Mouse (Mus musculus): ENCODE data around the gene Eml3. TPM values are rescaled to one million over a fixed set of nuclear protein-coding genes. Genes with fewer than 3 reads are reported as not detected.

The Eml3 gene
- polyA plus RNA-seq, 1 experiment from 2014 or later = 7.8 TPM

DNA sequence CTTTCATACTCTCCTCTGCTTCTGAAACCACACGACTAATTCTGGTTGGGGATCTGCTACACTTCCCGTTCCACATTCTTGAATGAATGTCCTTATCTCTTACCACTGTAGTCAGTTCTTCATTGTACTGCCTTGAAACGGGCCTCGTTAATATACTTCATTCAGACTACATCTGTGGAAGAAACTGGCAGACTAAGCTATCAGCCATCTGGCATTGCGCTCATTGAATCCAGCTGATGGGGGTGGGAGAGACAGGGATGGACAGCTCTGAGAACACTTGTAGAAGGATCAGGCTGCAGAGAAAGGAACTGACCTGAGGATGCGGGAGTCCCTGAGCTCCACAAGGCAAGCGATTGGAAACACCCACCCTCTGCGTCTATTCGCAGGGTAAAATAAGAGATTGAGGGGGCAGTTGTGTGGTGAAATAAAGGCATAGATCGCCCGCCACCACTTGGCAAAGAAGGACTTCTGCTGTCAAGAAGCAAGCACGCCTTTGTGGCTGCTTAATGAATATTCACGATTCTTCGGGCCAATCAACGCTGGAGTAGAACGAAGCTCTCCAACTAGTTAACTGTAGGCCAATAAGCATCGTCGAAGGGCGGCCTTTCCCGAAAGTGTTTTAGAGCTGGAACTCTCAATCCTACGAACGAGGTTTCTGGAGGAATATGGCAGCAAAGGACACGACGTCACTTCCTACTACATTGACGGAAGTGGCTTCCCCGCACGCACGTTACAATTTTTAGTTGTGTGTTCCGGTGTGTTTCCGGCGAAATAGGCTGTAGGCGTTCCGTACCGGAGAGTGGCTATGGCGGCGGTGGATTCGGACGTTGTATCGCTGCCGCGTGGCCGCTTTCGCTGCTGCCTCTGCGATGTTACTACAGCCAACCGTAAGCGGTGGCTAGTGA, 24.0 kb downstream of the Eml3 start, which contains the start of gene Tut1:
Gene Tut1, plus strand, starts transcription at position 713 of the 905 bp plus-strand sequence.
- Histone ChIP-seq H3K9ac (ENCODE audit: low read depth, low read length) (peak within 1 kb of the TSS; percentile 64), H3K36me3 (ENCODE audit: control insufficient read depth, insufficient read depth, low read length) (peaks cover 6% of the 10 kb centered on the region; the same call in 1 of the 2 replicates), H3K4me2 (replicated peaks; ENCODE audit: low read depth, low read length) (peak within 1 kb of the TSS; percentile 68), H3K27ac (ENCODE audit: low read depth, low read length) (peak within 1 kb of the TSS; percentile 78), H3K4me1 (replicated peaks; ENCODE audit: control insufficient read depth, insufficient read depth, low read length) (peaks cover 6% of the 10 kb centered on the region; the same call in 1 of the 2 replicates), H3K4me3 (ENCODE audit: low read depth, low read length) (peak within 1 kb of the TSS; percentile 55), H3K9me3 (ENCODE audit: control insufficient read depth, low read length) (no peaks in the 10 kb centered on the region), H3K27me3 (ENCODE audit: control insufficient read depth, insufficient read depth, low read length) (no peaks in the 10 kb centered on the region)
- DNase-seq (ENCODE audit: low spot score) (peak; percentile 95), ATAC-seq (ENCODE audit: low FRiP score) (peak; percentile 96)
- 5% methylated on average over 46 of the region's 46 CpGs for WGBS

DNA sequence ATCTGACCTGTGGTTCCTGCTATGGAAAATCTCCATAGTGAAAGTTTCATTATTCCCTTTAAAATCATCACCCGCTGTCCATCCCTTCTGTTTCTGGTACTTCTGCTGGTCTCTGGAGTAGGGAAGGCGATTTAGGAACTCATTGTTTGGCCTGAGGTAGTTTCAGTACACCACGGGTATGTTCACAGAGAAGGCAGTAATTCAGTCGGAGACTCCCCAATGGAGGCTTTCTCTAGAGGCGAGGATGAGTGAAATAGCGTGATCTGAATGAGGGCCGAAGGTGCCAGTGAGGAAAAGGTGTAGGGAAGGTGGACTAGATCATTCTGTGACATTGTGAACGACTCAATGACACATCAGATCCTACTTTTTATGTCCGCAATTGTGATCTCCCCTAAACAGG, 24.8 kb downstream of the Eml3 start:
- Histone ChIP-seq H3K27ac (ENCODE audit: low read depth, low read length) (0 out of 2 replicates have a peak overlapping the region, but pooled peaks have one; percentile 78), H3K4me2 (replicated peaks; ENCODE audit: low read depth, low read length) (peak overlapping the region; percentile 68), H3K4me3 (ENCODE audit: low read depth, low read length) (peak overlapping the region; percentile 55), H3K27me3 (ENCODE audit: control insufficient read depth, insufficient read depth, low read length) (no peaks in the 10 kb centered on the region), H3K9ac (ENCODE audit: low read depth, low read length) (peak overlapping the region; percentile 64), H3K36me3 (ENCODE audit: control insufficient read depth, insufficient read depth, low read length) (peaks cover 7% of the 10 kb centered on the region; the same call in 1 of the 2 replicates), H3K9me3 (ENCODE audit: control insufficient read depth, low read length) (no peaks in the 10 kb centered on the region), H3K4me1 (replicated peaks; ENCODE audit: control insufficient read depth, insufficient read depth, low read length) (peaks cover 6% of the 10 kb centered on the region; the same call in 1 of the 2 replicates)
- WGBS = 13% methylated on average over 9 of the region's 9 CpGs
- DNase-seq (ENCODE audit: low spot score) = no peak
- no peak for ATAC-seq (ENCODE audit: low FRiP score)

DNA sequence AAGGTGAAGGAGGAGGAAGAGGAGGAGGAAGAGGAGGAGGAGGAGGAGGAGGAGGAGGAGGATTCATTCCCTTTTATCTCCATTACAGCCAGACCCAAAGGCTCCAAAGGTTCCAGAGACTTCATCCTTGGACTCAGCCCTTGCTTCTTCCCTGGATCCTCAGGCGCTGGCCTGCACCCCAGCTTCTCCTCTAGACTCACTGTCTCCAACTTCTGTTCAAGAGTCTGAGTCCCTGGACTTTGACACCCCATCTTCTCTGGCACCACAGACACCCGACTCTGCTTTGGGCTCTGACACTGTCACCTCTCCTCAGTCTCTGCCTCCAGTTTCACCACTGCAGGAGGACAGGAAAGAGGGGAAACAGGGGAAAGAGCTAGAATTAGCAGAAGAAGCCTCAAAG, 32.9 kb downstream of the Eml3 start:
- no peak for ATAC-seq (ENCODE audit: low FRiP score)
- Histone ChIP-seq H3K4me1 (replicated peaks; ENCODE audit: control insufficient read depth, insufficient read depth, low read length) (peaks cover 3% of the 10 kb centered on the region; the same call in 1 of the 2 replicates), H3K4me2 (replicated peaks; ENCODE audit: low read depth, low read length) (no peak overlapping the region), H3K9ac (ENCODE audit: low read depth, low read length) (no peak overlapping the region), H3K27me3 (ENCODE audit: control insufficient read depth, insufficient read depth, low read length) (no peaks in the 10 kb centered on the region), H3K27ac (ENCODE audit: low read depth, low read length) (no peak overlapping the region), H3K9me3 (ENCODE audit: control insufficient read depth, low read length) (no peaks in the 10 kb centered on the region), H3K4me3 (ENCODE audit: low read depth, low read length) (no peak overlapping the region), H3K36me3 (ENCODE audit: control insufficient read depth, insufficient read depth, low read length) (peaks cover 13% of the 10 kb centered on the region; the same call in 1 of the 2 replicates)
- DNase-seq (ENCODE audit: low spot score) = no peak
- WGBS = 90% methylated on average over 2 of the region's 2 CpGs

DNA sequence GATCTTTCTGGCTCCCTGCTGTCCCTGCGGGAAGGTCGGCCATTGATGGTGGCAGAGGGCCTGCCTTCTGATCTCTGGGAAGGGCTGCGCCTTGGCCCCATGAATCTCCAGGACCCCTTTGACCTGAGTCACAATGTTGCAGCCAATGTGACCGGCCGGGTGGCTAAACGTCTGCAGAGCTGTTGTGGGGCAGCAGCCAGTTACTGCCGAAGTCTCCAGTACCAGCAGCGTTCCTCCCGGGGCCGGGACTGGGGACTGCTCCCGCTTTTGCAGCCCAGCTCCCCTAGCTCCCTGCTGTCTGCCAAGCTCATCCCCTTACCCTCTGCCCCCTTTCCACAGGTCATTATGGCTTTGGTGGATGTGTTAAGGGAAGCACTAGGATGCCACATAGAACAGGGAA, 35.7 kb downstream of the Eml3 start:
- ATAC-seq (ENCODE audit: low FRiP score) (no peak), DNase-seq (ENCODE audit: low spot score) (no peak)
- no peak overlapping the region for H3K4me3 ChIP-seq (ENCODE audit: low read depth, low read length)
- no peaks in the 10 kb centered on the region for H3K27me3 ChIP-seq (ENCODE audit: control insufficient read depth, insufficient read depth, low read length)
- no peak overlapping the region for H3K4me2 ChIP-seq (replicated peaks; ENCODE audit: low read depth, low read length)
- peaks cover 3% of the 10 kb centered on the region; the same call in 1 of the 2 replicates for H3K4me1 ChIP-seq (replicated peaks; ENCODE audit: control insufficient read depth, insufficient read depth, low read length)
- no peak overlapping the region for H3K27ac ChIP-seq (ENCODE audit: low read depth, low read length)
- H3K9ac ChIP-seq (ENCODE audit: low read depth, low read length) = no peak overlapping the region
- no peaks in the 10 kb centered on the region for H3K9me3 ChIP-seq (ENCODE audit: control insufficient read depth, low read length)
- H3K36me3 ChIP-seq (ENCODE audit: control insufficient read depth, insufficient read depth, low read length) = peaks cover 15% of the 10 kb centered on the region; the same call in 1 of the 2 replicates
- WGBS = 88% methylated on average over 11 of the region's 11 CpGs

DNA sequence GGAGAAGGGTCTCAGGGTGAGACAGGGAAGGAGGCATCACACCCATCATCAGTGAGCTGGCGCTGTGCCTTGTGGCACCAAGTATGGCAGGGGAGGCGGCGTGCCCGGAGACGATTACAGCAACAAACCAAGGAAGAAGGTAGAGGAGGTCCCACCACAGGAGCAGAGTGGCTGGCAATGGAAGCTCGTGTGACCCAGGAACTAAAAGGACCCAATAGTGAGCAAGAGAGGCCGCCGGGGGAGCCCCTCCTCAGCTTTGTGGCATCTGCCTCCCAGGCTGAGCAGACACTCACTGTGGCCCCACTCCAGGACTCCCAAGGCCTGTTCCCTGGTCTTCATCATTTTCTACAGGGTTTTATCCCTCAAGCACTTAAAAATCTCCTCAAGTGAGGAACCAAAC, 36.4 kb downstream of the Eml3 start:
- DNase-seq (ENCODE audit: low spot score) (no peak), ATAC-seq (ENCODE audit: low FRiP score) (no peak)
- H3K27me3 ChIP-seq (ENCODE audit: control insufficient read depth, insufficient read depth, low read length) = no peaks in the 10 kb centered on the region
- H3K4me1 ChIP-seq (replicated peaks; ENCODE audit: control insufficient read depth, insufficient read depth, low read length) = peaks cover 3% of the 10 kb centered on the region; the same call in 1 of the 2 replicates
- peak overlapping the region; percentile 86; the same call in 1 of the 2 replicates for H3K4me3 ChIP-seq (ENCODE audit: low read depth, low read length)
- peaks cover 18% of the 10 kb centered on the region for H3K36me3 ChIP-seq (ENCODE audit: control insufficient read depth, insufficient read depth, low read length)
- peak overlapping the region; percentile 26 for H3K4me2 ChIP-seq (replicated peaks; ENCODE audit: low read depth, low read length)
- peak overlapping the region; percentile 70; the same call in 1 of the 2 replicates for H3K27ac ChIP-seq (ENCODE audit: low read depth, low read length)
- H3K9me3 ChIP-seq (ENCODE audit: control insufficient read depth, low read length) = no peaks in the 10 kb centered on the region
- no peak overlapping the region; the same call in 1 of the 2 replicates for H3K9ac ChIP-seq (ENCODE audit: low read depth, low read length)
- 80% methylated on average over 8 of the region's 8 CpGs for WGBS

DNA sequence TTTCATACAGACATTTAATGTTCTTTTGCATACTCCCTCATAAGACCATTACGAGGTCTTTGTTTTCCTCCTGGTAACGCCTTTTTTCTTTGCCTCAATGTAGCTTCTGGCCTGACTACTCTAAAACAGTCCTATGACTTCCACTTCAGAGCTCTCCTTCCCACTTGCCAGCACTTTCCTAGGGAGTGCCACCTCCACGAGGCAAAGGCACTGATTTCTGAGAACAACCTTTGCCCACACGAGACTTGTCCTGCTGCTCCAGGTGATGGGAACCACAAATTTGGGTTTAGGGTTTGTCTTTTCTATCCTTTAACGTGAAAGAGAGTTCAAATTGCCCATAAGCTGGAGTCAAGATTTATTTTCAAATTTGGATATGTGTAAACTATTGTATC, 36.8 kb downstream of the Eml3 start:
- Histone ChIP-seq H3K4me3 (ENCODE audit: low read depth, low read length) (peak overlapping the region; percentile 86), H3K9ac (ENCODE audit: low read depth, low read length) (peak overlapping the region; percentile 54), H3K27me3 (ENCODE audit: control insufficient read depth, insufficient read depth, low read length) (no peaks in the 10 kb centered on the region), H3K9me3 (ENCODE audit: control insufficient read depth, low read length) (no peaks in the 10 kb centered on the region), H3K36me3 (ENCODE audit: control insufficient read depth, insufficient read depth, low read length) (peaks cover 22% of the 10 kb centered on the region), H3K4me2 (replicated peaks; ENCODE audit: low read depth, low read length) (peak overlapping the region; percentile 54), H3K4me1 (replicated peaks; ENCODE audit: control insufficient read depth, insufficient read depth, low read length) (peaks cover 3% of the 10 kb centered on the region; the same call in 1 of the 2 replicates), H3K27ac (ENCODE audit: low read depth, low read length) (peak overlapping the region; percentile 70)
- DNase-seq (ENCODE audit: low spot score) = no peak
- ATAC-seq (ENCODE audit: low FRiP score) = peak; percentile 1; the same call in 1 of the 2 replicates
- WGBS = 52% methylated on average over 5 of the region's 5 CpGs

DNA sequence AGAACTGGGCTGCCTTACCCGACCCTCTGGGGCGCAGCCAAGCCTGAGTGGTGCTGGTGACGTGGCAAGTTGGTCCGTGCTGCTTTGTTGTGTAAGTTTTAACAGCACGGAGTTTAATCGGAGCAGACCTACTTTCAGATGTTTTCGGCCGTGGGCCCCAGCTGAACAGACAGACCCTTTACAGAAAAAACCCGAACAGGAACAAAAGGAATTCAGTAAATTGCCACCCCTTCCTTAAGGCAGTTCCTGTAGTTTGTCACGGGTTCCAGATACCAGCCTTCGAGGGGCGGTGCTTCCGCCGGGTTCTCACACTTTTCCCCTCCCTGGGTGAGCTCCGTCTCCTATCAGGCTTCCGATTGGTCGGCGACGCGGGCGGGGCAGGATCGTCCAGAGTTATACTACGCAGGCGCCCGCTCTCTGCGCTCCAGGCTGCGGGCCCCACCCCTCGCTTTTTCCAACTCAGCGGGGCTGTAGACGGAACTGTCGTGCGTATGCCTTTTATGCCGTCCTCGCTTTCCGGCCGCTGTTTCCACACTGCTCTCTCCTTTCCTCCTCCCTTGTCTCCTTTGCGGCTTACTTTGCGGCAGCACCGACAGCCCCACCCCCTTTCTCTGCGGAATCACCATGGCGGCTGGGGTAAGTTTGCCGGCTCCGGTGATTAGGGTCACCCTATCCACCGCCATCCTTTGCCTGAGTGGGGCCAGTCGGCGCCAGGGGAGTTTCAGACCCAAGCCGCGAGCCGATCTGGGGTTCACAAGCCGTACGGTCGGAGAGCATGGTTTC, 37.4 kb downstream of the Eml3 start, which contains the start of gene Eef1g:
Gene Eef1g, plus strand, starts transcription at position 452 of the 783 bp plus-strand sequence.
- Histone ChIP-seq H3K36me3 (ENCODE audit: control insufficient read depth, insufficient read depth, low read length) (peaks cover 24% of the 10 kb centered on the region), H3K9ac (ENCODE audit: low read depth, low read length) (peak within 1 kb of the TSS; percentile 88), H3K4me1 (replicated peaks; ENCODE audit: control insufficient read depth, insufficient read depth, low read length) (peaks cover 3% of the 10 kb centered on the region; the same call in 1 of the 2 replicates), H3K4me2 (replicated peaks; ENCODE audit: low read depth, low read length) (peak within 1 kb of the TSS; percentile 82), H3K27me3 (ENCODE audit: control insufficient read depth, insufficient read depth, low read length) (no peaks in the 10 kb centered on the region), H3K27ac (ENCODE audit: low read depth, low read length) (peak within 1 kb of the TSS; percentile 74), H3K4me3 (ENCODE audit: low read depth, low read length) (peak within 1 kb of the TSS; percentile 86), H3K9me3 (ENCODE audit: control insufficient read depth, low read length) (no peaks in the 10 kb centered on the region)
- 1% methylated on average over 52 of the region's 52 CpGs for WGBS
- ATAC-seq (ENCODE audit: low FRiP score) (peak; percentile 99), DNase-seq (ENCODE audit: low spot score) (peak; percentile 98)

DNA sequence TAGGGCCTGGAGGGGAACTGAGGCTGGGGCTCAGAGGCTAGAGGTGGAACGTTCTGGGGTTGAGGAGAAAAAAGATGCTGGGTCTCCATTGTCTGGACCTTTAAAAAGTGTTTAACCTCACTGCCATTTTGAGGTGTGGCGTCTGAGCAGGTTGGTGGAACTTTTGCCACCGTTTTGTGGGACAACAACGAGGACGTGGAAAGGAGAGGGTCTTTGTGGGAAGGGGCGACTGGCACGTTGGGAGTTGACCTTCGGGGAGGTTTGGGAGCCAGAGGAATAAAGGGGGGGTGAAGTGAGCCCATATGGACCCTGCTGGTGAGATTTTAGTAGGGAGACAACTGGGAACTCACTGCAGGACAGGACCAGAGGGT, 38.0 kb downstream of the Eml3 start:
- 0% methylated on average over 8 of the region's 8 CpGs for WGBS
- ATAC-seq (ENCODE audit: low FRiP score) (peak; percentile 14; the same call in 1 of the 2 replicates), DNase-seq (ENCODE audit: low spot score) (no peak)
- Histone ChIP-seq H3K4me1 (replicated peaks; ENCODE audit: control insufficient read depth, insufficient read depth, low read length) (peaks cover 3% of the 10 kb centered on the region; the same call in 1 of the 2 replicates), H3K4me2 (replicated peaks; ENCODE audit: low read depth, low read length) (peak overlapping the region; percentile 82), H3K9me3 (ENCODE audit: control insufficient read depth, low read length) (no peaks in the 10 kb centered on the region), H3K36me3 (ENCODE audit: control insufficient read depth, insufficient read depth, low read length) (peaks cover 27% of the 10 kb centered on the region), H3K9ac (ENCODE audit: low read depth, low read length) (peak overlapping the region; percentile 88), H3K4me3 (ENCODE audit: low read depth, low read length) (peak overlapping the region; percentile 86), H3K27me3 (ENCODE audit: control insufficient read depth, insufficient read depth, low read length) (no peaks in the 10 kb centered on the region), H3K27ac (ENCODE audit: low read depth, low read length) (peak overlapping the region; percentile 74)

Measured in hindbrain, embryonic 11.5 days (tissue).